Mouse (Mus musculus) C2C12 (cell line): ENCODE data around the gene Nek11. TPM values are rescaled to one million over a fixed set of nuclear protein-coding genes. Genes with fewer than 3 reads are reported as not detected.

Experiments
- H3K27me3 ChIP-seq: one replicate; pipeline ENCODE4 v1.6.1; 2011; ENCODE audit not compliant: control insufficient read depth, insufficient read depth, insufficient read length
- H3K36me3 ChIP-seq: one replicate; pipeline ENCODE4 v1.6.1; 2011; ENCODE audit not compliant: control insufficient read depth, insufficient read depth
- H3K4me3 ChIP-seq: one replicate; pipeline ENCODE4 v1.5.1; 2011; ENCODE audit warnings: mild to moderate bottlenecking, control low read depth; ENCODE audit not compliant: poor library complexity, insufficient read depth, severe bottlenecking
- H3K79me2 ChIP-seq: one replicate; pipeline ENCODE4 v1.6.1; 2011; ENCODE audit not compliant: control insufficient read depth, insufficient read depth
- H3K79me3 ChIP-seq: one replicate; pipeline ENCODE4 v1.6.1; 2011; ENCODE audit warnings: low read depth, control low read depth
- H3ac ChIP-seq: one replicate; pipeline ENCODE3; 2011; ENCODE audit warnings: low read depth; ENCODE audit not compliant: control insufficient read depth, insufficient read length
- CEBPB ChIP-seq: IDR thresholded peaks from one replicate; pipeline ENCODE4 v1.6.1; 2011; ENCODE audit warnings: low read depth, mild to moderate bottlenecking, control low read depth, moderate library complexity
- CTCF ChIP-seq: IDR thresholded peaks from one replicate; pipeline ENCODE4 v1.5.1; 2011; ENCODE audit not compliant: control insufficient read depth, insufficient read depth, insufficient read length
- FOSL1 ChIP-seq: IDR thresholded peaks from one replicate; pipeline ENCODE4 v1.8.0; 2011; ENCODE audit warnings: mild to moderate bottlenecking, low read length; ENCODE audit not compliant: poor library complexity, insufficient read depth, severe bottlenecking
- MAX ChIP-seq: IDR thresholded peaks from one replicate; pipeline ENCODE4 v1.6.1; 2011; ENCODE audit warnings: mild to moderate bottlenecking, control low read depth
- MYOD1 ChIP-seq: IDR thresholded peaks from one replicate; pipeline ENCODE4 v1.6.1; 2011; ENCODE audit warnings: low read depth; ENCODE audit not compliant: control insufficient read depth, insufficient read length
- MYOG ChIP-seq: IDR thresholded peaks from one replicate; pipeline ENCODE4 v1.6.1; 2011; ENCODE audit not compliant: control insufficient read depth, insufficient read length; ENCODE audit errors: extremely low read depth
- USF1 ChIP-seq: IDR thresholded peaks from one replicate; pipeline ENCODE4 v1.6.1; 2011; ENCODE audit warnings: low read depth, mild to moderate bottlenecking, control low read depth, moderate library complexity
- polyA plus RNA-seq: library from polyadenylated mRNA; unstranded; fragments of >200 nt; fragmentation: generic; extraction: Trizol; gene quantifications from one replicate; pipeline ENCODE4 v1.2.1, GENCODE M21; 2012; ENCODE audit warnings: missing spikeins

Nek11 gene
- polyA plus RNA-seq, 1 experiment: 0.05 TPM

DNA sequence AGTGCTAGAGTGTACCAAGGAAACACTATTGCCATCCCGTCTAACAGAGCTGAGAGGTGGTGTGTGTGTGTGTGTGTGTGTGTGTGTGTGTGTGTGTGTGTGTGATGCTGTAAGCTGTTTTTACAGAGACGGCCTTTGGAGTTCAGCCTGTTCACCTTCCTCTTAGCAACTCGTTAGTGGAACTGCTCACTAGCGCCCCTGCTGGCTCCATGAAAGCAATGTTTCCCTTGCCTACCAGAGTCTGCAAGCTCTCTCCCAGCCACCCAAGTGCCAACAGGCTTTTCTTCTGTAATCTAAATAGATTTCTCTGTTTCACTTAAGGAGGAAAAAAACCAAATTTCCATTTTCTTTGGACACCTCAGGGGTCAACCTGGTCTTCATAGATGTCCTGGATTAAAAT is 112.6 kb downstream of the Nek11 start:
- TF ChIP-seq MAX: no peak
- no peak for TF ChIP-seq FOSL1
- no peak for TF ChIP-seq MYOG
- no peak for TF ChIP-seq MYOD1
- no peak for TF ChIP-seq CTCF
- H3K79me2 ChIP-seq: no peaks in the 10 kb centered on the region
- no peak overlapping the region for H3ac ChIP-seq
- no peaks in the 10 kb centered on the region for H3K36me3 ChIP-seq
- no peak overlapping the region for H3K4me3 ChIP-seq
- H3K79me3 ChIP-seq: no peaks in the 10 kb centered on the region
- H3K27me3 ChIP-seq: no peaks in the 10 kb centered on the region

DNA sequence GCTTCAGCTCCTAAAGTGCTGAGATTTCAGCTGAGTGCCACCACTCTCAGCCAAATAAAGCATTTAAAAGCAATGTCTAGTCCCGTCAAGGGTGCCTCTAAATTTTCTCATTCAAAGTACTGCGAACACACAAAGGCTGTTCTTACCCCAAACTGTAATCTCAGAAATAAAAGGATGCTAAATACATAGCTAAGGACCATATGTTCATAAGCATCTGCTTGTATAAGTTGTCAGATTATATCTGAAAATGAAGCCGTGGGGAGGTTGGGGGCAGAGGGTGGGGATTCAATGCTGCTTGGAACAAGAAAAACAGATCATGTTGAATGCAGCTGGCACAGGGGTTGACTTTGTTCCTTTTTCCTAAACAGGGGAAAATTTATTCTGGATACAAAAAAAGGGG is 120.4 kb downstream of the Nek11 start:
- Histone ChIP-seq H3K79me2 (no peaks in the 10 kb centered on the region), H3K79me3 (no peaks in the 10 kb centered on the region), H3K4me3 (no peak overlapping the region), H3K36me3 (no peaks in the 10 kb centered on the region), H3ac (no peak overlapping the region), H3K27me3 (no peaks in the 10 kb centered on the region)
- no peak for TF ChIP-seq MAX
- TF ChIP-seq MYOD1: no peak
- TF ChIP-seq CTCF: no peak
- no peak for TF ChIP-seq MYOG
- no peak for TF ChIP-seq USF1
- TF ChIP-seq CEBPB: no peak
- TF ChIP-seq FOSL1: no peak

DNA sequence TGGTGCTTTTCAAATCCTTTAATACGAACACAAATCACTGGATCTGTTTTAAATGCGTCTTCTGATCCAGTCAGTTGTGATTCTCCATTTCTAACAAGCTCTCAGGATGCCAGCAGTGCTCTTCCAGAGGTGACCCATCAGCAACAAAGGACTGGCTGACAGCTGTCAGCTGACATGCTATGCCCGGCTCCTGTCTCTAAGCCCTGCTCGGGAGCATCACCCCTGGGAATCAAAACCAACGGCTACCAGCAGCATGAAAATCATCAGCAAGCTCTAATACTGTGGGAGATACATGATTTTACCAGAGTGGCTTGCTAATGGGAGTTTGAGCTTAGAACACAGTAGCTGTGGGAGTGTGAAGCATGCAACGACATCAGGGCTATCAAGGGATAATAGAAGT is 121.0 kb downstream of the Nek11 start:
- Histone ChIP-seq H3K79me2 (no peaks in the 10 kb centered on the region), H3K4me3 (no peak overlapping the region), H3K27me3 (no peaks in the 10 kb centered on the region), H3K36me3 (no peaks in the 10 kb centered on the region), H3ac (no peak overlapping the region), H3K79me3 (no peaks in the 10 kb centered on the region)
- no peak for TF ChIP-seq MAX
- no peak for TF ChIP-seq CEBPB
- TF ChIP-seq MYOG: no peak
- TF ChIP-seq USF1: no peak
- no peak for TF ChIP-seq MYOD1
- no peak for TF ChIP-seq FOSL1
- no peak for TF ChIP-seq CTCF

DNA sequence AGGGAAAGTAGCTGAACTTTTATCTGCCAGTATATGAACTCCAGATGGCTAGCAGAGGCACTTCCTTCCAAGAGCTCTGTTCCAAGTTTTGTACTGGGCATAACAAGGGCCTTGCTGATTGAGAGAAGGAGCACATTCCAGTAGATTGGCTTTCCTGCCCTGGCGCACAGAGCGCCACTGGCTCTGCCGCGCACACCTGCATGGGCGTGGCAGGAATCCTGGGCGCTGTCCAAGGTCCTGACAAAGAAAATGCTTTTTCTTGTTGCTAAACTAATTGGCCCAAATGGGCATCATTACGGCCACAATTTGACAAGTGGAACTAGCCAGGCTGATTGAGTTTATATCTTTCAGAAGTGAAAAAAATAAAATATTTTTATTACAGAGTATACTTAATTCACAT is 123.1 kb downstream of the Nek11 start:
- H3K27me3 ChIP-seq: no peaks in the 10 kb centered on the region
- no peaks in the 10 kb centered on the region for H3K79me2 ChIP-seq
- no peaks in the 10 kb centered on the region for H3K79me3 ChIP-seq
- H3K36me3 ChIP-seq: no peaks in the 10 kb centered on the region
- no peak overlapping the region for H3ac ChIP-seq
- TF ChIP-seq CEBPB (no peak), MYOG (no peak), USF1 (no peak), MYOD1 (no peak), MAX (no peak)
- no peak overlapping the region for H3K4me3 ChIP-seq

DNA sequence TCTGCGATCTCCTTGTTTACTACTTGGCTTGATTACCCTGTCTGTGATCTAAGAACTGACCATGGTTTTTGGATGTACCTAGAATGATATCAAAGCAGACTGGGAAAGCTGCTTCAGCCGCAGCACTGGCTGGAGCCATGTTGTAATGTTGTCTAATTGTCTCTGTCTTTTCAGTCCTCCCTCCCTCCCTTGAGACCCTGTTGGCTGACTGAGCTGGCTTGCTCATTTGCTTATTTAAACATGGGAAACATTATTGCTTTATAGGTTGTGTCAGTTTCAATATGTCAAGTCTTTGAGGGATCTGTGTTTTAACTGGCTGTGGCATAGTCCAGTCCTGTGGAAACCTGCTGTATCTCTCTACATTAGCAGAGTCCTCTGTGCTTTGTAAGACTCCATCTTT is 132.2 kb downstream of the Nek11 start:
- Histone ChIP-seq H3K79me2 (no peaks in the 10 kb centered on the region), H3K36me3 (no peaks in the 10 kb centered on the region), H3K27me3 (no peaks in the 10 kb centered on the region), H3ac (no peak overlapping the region), H3K79me3 (no peaks in the 10 kb centered on the region), H3K4me3 (no peak overlapping the region)
- TF ChIP-seq CTCF: no peak
- no peak for TF ChIP-seq MYOG
- no peak for TF ChIP-seq FOSL1
- no peak for TF ChIP-seq MAX
- TF ChIP-seq MYOD1: no peak
- TF ChIP-seq CEBPB: no peak
- no peak for TF ChIP-seq USF1

DNA sequence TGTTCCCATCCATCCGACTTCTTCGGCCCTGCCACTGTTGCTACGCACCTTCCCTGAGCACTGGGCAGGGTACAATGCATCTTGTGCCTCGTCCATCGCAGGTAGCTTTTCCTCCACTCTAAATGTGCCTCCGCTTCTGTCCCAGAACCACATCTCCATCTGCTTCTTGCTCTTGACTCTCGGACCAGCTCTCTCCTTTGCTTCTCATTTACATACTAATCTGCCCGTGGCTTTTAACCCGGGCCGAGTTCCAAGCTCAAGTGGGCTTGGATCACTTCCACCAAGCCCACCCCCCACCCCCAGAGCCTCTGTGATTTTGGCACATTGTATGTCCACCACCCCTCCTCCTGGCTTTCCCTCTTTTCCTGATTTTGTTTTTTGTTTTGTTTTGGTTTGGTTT is 137.7 kb downstream of the Nek11 start:
- no peak overlapping the region for H3ac ChIP-seq
- no peaks in the 10 kb centered on the region for H3K27me3 ChIP-seq
- no peaks in the 10 kb centered on the region for H3K79me3 ChIP-seq
- TF ChIP-seq FOSL1 (no peak), CEBPB (no peak), MYOD1 (no peak), USF1 (no peak), CTCF (no peak), MYOG (no peak), MAX (no peak)
- H3K4me3 ChIP-seq: no peak overlapping the region
- H3K36me3 ChIP-seq: no peaks in the 10 kb centered on the region
- H3K79me2 ChIP-seq: no peaks in the 10 kb centered on the region
